ENCODE assay signal across 10 mouse cellular contexts in genomic region chr5:98986011-98986410, GRCm38 (mm10). TPM values are rescaled to one million over a fixed set of nuclear protein-coding genes. Genes with fewer than 3 reads are reported as not detected.
A peak's percentile ranks its signal among the peaks of the same experiment; 100 is the strongest.
DNase-seq lines count a peak whose midpoint lies in the region; ATAC-seq and TF ChIP-seq lines count a peak whose summit lies in the region.
"Had no signal": no experiment of that assay in that cellular context is flagged by ENCODE, and none has a peak within 500 bp of the region (broad histone marks: within the 10 kb centered on the region; RNA-seq: fewer than 3 reads in every experiment).

No protein-coding gene starts in this region.

- H3K9ac ChIP-seq in liver, postnatal 0 days (replicated peaks) = no peak overlapping the region
- no peak overlapping the region for H3K9ac ChIP-seq in liver, embryonic 12.5 days
- 0 out of 2 replicates have a peak overlapping the region, but pooled peaks have one; percentile 0 for H3K9ac ChIP-seq in forebrain, embryonic 11.5 days (ENCODE audit: low read length)
- H3K9ac ChIP-seq: hindbrain, embryonic 14.5 days had no signal

- WGBS in liver, postnatal 0 days (ENCODE audit: insufficient replicate concordance) = 21% methylated on average over 4 of the region's 4 CpGs
- 15% methylated on average over 4 of the region's 4 CpGs for WGBS in liver, embryonic 12.5 days (ENCODE audit: insufficient replicate concordance)
- 7% methylated on average over 4 of the region's 4 CpGs for WGBS in forebrain, embryonic 11.5 days
- 22% methylated on average over 4 of the region's 4 CpGs for WGBS in limb, embryonic 10.5 days

- ATAC-seq in liver, postnatal 0 days = no peak
- no peak for ATAC-seq in liver, embryonic 12.5 days
- peak; percentile 35 for ATAC-seq in forebrain, embryonic 11.5 days (replicated peaks; ENCODE audit: low FRiP score)

- H3K36me3 ChIP-seq in liver, postnatal 0 days (replicated peaks; ENCODE audit: insufficient read depth, low read length) = no peaks in the 10 kb centered on the region
- H3K36me3 ChIP-seq in liver, embryonic 12.5 days = no peaks in the 10 kb centered on the region
- H3K36me3 ChIP-seq in forebrain, embryonic 11.5 days (ENCODE audit: control insufficient read depth, insufficient read depth, low read length) = no peaks in the 10 kb centered on the region
- no peaks in the 10 kb centered on the region for H3K36me3 ChIP-seq in limb, embryonic 10.5 days
- H3K36me3 ChIP-seq: G1E had no signal

- H3K4me1 ChIP-seq in liver, postnatal 0 days (ENCODE audit: insufficient read depth) = no peaks in the 10 kb centered on the region
- no peaks in the 10 kb centered on the region for H3K4me1 ChIP-seq in liver, embryonic 12.5 days
- peaks cover 8% of the 10 kb centered on the region; the same call in 1 of the 2 replicates for H3K4me1 ChIP-seq in forebrain, embryonic 11.5 days (replicated peaks; ENCODE audit: control insufficient read depth, insufficient read depth, low read length)
- H3K4me1 ChIP-seq in limb, embryonic 10.5 days = peaks cover 42% of the 10 kb centered on the region

- TF ChIP-seq CTCF in liver, postnatal 0 days (IDR thresholded peaks at IDR 0.05; ENCODE audit: low read depth) = no peak

- H3K27ac ChIP-seq in liver, postnatal 0 days (ENCODE audit: low read depth) = no peak overlapping the region
- no peak overlapping the region for H3K27ac ChIP-seq in liver, embryonic 12.5 days
- peak overlapping the region; percentile 79 for H3K27ac ChIP-seq in forebrain, embryonic 11.5 days (ENCODE audit: low read depth, low read length)
- H3K27ac ChIP-seq in limb, embryonic 10.5 days = peak overlapping the region; percentile 22; the same call in 1 of the 2 replicates
- H3K27ac ChIP-seq: hindbrain, embryonic 14.5 days had no signal

- no peak overlapping the region for H3K4me3 ChIP-seq in liver, postnatal 0 days (ENCODE audit: low read depth, low read length)
- no peak overlapping the region for H3K4me3 ChIP-seq in liver, embryonic 12.5 days
- no peak overlapping the region for H3K4me3 ChIP-seq in forebrain, embryonic 11.5 days (ENCODE audit: low read depth, low read length)
- H3K4me3 ChIP-seq in limb, embryonic 10.5 days = no peak overlapping the region

- no peak for TF ChIP-seq EP300 in liver, postnatal 0 days (IDR thresholded peaks at IDR 0.05; ENCODE audit: low read depth)

- no peak overlapping the region for H3K4me2 ChIP-seq in liver, postnatal 0 days (ENCODE audit: low read depth, low read length)
- no peak overlapping the region for H3K4me2 ChIP-seq in liver, embryonic 12.5 days
- no peak overlapping the region for H3K4me2 ChIP-seq in forebrain, embryonic 11.5 days (ENCODE audit: low read depth, low read length, severe bottlenecking)
- H3K4me2 ChIP-seq: hindbrain, embryonic 14.5 days had no signal

- no peaks in the 10 kb centered on the region for H3K9me3 ChIP-seq in liver, postnatal 0 days (ENCODE audit: low read length)
- H3K9me3 ChIP-seq in liver, embryonic 12.5 days (replicated peaks) = no peaks in the 10 kb centered on the region
- H3K9me3 ChIP-seq in forebrain, embryonic 11.5 days (ENCODE audit: control insufficient read depth, low read length) = no peaks in the 10 kb centered on the region
- H3K9me3 ChIP-seq in limb, embryonic 10.5 days (replicated peaks) = no peaks in the 10 kb centered on the region

- no peaks in the 10 kb centered on the region for H3K27me3 ChIP-seq in liver, postnatal 0 days (ENCODE audit: insufficient read depth, low read length)
- H3K27me3 ChIP-seq in liver, embryonic 12.5 days (replicated peaks) = no peaks in the 10 kb centered on the region
- H3K27me3 ChIP-seq in forebrain, embryonic 11.5 days (ENCODE audit: control insufficient read depth, insufficient read depth, low read length) = no peaks in the 10 kb centered on the region
- H3K27me3 ChIP-seq in limb, embryonic 10.5 days (ENCODE audit: low read depth, poor library complexity, severe bottlenecking) = no peaks in the 10 kb centered on the region

- peak; percentile 21 for DNase-seq in liver, postnatal 0 days
- peak; percentile 77 for DNase-seq in forebrain, embryonic 11.5 days (ENCODE audit: low spot score)
- peak; percentile 39 for DNase-seq in limb, embryonic 10.5 days (ENCODE audit: low spot score)
- DNase-seq in thymus, adult 18-20 months = no peak
- no peak for DNase-seq in ovary, postnatal 36 days (ENCODE audit: low spot score)
- DNase-seq in B cell, adult 2 months = no peak
- DNase-seq: lung, adult 2 months had no signal

RNA-seq across cellular contexts. Expression of gene Prkg2, which starts 51.1 kb away (rescaled TPM):
- polyA plus RNA-seq in liver, postnatal 0 days (2015; fragmentation: Nextera tagmentation; extraction: Ambion mirVana) = 0.05 TPM in 1 of 2 replicates, not detected in the other
- 0.02 and 0.12 TPM in 2 replicates for polyA plus RNA-seq in liver, embryonic 12.5 days (2016; fragmentation: Nextera tagmentation; extraction: Ambion mirVana)
- 3.5 and 4.1 TPM in 2 replicates for polyA plus RNA-seq in forebrain, embryonic 11.5 days (2014; fragmentation: Nextera tagmentation; extraction: Ambion mirVana)
- 1.1 and 1.2 TPM in 2 replicates for polyA plus RNA-seq in limb, embryonic 10.5 days (2016; fragmentation: Nextera tagmentation; extraction: Ambion mirVana)
- polyA plus RNA-seq: G1E had no signal

Comparison
In these comparisons a context has a peak if more than half of its experiments do, and no peak if none do; other contexts are left out.
1. DNase-seq: peak in liver, postnatal 0 days (single experiment), forebrain, embryonic 11.5 days (single experiment) and limb, embryonic 10.5 days (single experiment); none in thymus, adult 18-20 months (0 of 2), ovary, postnatal 36 days (single experiment) and B cell, adult 2 months (0 of 2).
2. H3K27ac ChIP-seq: peak in forebrain, embryonic 11.5 days (single experiment) and limb, embryonic 10.5 days (single experiment); none in liver, postnatal 0 days (single experiment) and liver, embryonic 12.5 days (single experiment).